Mouse (Mus musculus) gastrocnemius, postnatal 14 days (tissue): Measurements from ENCODE around the gene Abhd2. TPM values are rescaled to one million over a fixed set of nuclear protein-coding genes. Genes with fewer than 3 reads are reported as not detected.
A peak's percentile ranks its signal among the peaks of the same experiment; 100 is the strongest.
"Not testable (repeated sequence)": the region's sequence is repeated elsewhere in the genome, so short reads cannot be mapped to it uniquely, and the experiment has no call there.

ENCODE experiments used
- DNase-seq: peaks from one replicate; pipeline ENCODE4 v3.0.0; 2021; ENCODE audit warnings: mixed read lengths
- intact Hi-C: fragments of 180-260 bp; cut with DNase I; formaldehyde crosslinking; loops from one replicate; pipeline ENCODE4 v1.15.1; 2025; ENCODE audit warnings: low total_unique reads
- total RNA-seq, 2 experiments: library from RNA; stranded (reverse); gene quantifications; 2 replicates each; pipeline ENCODE4 v1.2.3; 2021

The Abhd2 gene
- total RNA-seq, 2 experiments from 2014 or later: 8.7 to 11.7 TPM

DNA sequence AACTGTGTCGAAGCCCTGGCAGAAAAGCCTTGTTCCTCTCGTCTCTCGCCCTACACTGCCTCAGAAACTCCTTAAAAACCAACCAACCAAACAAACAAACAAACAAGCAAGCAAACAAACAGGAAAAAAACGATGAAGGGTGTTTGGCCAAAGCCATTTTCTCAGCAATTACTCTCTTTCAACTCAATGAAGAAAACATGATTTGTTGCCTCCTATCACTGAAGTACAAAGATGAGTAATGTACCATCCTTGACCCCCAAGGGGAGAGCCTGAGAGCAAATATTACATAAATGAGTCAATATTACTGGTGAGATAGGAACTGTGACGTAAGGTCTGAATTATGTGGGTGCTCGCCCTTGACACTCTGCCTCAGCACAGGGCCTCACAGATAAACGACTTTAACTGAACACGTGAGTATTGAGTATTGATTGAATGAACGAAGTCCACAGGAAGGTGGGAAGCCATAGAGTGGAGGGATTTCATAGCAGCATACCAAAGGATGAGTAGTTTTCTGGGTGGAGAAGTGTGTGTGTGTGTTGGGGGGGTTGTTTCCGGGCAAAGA lies 13.9 kb upstream of the Abhd2 start:
- DNase-seq: no peak
- intact Hi-C loops: no loop called here

- no peak for DNase-seq
- intact Hi-C loops: no loop called here
Measured at GRCm38 (mm10) chr7:79262478-79262877, 10.5 kb upstream of the Abhd2 start.

DNA sequence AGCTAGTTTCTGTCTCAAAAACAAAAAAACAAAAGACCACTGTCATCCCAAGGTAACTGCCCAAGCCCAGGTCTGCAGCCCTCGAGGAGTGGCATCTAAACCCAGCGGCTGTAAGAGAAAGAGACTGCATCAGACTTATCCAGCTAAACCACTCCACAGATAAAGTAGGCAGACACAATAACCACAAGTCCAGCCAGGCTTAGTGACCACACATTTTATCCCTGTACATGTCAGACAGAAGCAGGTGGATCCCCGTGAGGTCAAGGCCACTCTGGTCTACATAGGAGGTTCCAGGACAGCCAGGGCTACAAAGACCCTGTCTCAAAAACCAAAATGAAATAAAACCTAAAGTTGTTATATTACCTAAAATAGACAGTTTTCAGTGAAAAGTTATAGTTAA lies 9.2 kb upstream of the Abhd2 start:
- intact Hi-C loops: no loop called here
- no peak for DNase-seq

- intact Hi-C loops: no loop called here
- no peak for DNase-seq
Measured at GRCm38 (mm10) chr7:79266228-79266627, 6.8 kb upstream of the Abhd2 start.

DNA sequence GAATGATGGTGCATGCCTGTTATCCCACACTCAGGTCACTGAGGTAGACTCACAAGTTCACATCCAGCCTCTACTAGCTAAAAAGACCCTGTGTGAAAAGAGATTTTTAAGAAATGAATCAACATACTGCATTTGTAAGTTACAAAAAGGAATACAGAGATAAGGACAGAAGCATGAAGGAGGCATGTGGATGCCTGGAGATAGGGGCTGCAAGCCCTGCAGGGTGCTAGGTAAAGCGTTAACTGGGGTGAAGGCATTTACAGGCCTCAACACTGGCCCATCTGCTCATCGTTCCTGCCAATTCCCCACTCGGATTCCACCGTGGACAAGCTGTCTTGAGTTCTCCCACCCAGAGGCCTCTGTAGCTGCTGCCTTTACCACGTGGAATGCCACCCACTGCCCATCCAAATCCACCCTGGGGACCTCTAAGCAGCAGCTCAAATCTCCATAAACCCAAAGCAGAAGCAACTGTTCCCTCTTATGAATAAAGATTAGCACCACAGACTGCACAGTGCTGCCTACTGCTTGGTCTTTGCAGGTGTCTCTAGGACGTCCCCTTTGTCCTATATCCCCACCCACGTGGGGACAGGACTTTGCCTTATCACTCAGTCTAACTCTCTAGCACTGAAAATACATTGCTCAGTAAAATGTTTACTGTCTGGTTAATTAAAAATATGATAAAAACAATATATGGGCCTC lies 5.2 kb upstream of the Abhd2 start:
- no peak for DNase-seq
- intact Hi-C loops: no loop called here

GRCm38 (mm10) chr7:79268897-79269296 lies 4.1 kb upstream of the Abhd2 start:
- no peak for DNase-seq
- intact Hi-C loops: no loop called here

DNA sequence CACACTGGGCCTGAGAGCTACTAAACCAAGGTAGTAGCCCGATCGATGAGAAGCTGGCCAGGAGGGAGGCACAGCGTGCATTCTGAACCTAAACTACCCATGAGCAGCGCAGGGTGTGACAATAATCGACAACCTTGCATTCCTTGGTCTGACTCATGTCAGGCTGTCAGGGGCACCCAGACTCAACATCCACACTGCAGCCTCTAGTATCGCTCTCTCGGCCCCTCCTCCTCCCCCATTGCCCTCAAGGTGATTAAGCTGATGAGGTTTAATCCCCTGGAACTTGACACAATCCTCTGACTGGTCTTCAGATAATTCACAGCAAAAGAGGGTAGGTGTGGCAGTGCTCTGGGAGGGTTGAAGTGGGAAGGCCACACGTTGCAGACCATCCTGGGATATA lies 3.6 kb upstream of the Abhd2 start:
- intact Hi-C loops: no loop called here
- no peak for DNase-seq

- DNase-seq: peak; percentile 23
- intact Hi-C loops: no loop called here
Measured at GRCm38 (mm10) chr7:79269866-79270265, 3.1 kb upstream of the Abhd2 start.

DNA sequence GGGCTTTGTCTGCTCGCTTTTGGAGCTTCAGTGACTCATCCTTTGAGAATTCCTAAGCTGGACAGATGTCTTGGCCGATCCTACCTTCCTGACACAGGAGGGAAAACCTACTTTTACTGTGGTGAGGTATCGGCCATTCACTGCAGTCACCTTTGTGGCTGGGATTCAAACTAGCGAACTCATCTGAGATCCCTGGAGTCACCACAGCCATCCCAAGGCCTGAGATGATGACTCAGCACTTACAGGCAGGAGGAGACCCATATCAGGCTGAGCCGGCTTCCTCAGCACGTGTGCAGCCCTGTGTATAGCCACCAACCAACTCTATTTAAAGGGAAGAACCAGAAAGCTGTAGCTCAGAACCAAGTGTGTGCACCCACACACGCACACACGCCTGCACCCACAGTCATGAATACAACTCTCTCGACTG lies 2.0 kb upstream of the Abhd2 start:
- no peak for DNase-seq
- intact Hi-C loops: no loop called here

- intact Hi-C loops: no loop called here
- DNase-seq: no peak
Measured at GRCm38 (mm10) chr7:79271861-79272788, 874 bp upstream of the Abhd2 start.

DNA sequence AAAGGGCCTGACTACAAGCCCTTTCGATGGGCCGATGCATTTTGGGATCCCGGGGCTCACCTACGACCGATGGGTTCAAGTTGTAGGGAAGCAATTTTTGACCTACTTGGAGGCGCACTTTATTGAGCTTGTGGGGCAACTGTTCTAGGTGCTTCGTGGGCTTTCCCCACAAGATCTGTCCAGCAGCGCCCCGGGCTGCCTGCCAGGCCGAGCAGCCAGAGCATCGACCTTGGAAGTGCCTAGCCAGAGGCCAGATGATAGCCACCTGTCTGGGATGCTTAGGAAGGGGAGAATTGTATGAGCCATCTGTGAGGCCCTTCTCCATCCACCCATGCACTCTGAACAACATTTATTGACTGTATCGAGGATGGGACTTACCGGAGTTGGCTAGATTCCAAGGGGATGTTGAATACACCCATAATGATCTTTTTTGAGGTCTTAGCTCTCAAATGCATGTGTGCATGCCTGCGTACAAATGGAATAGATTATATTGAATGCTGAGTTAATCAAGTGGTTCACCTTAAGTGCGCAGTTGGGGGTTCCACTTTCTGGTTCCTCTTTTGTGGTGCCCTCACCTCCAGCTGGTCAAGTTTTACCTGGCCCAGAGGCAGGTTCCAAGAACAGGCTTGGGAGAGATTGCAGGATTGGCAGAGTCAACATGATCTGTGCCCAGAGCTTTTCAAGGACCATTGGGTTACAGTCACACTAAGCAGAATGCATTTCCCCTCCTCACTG lies 906 bp downstream of the Abhd2 start:
- peak; percentile 27 for DNase-seq
- intact Hi-C loops: no loop called here

GRCm38 (mm10) chr7:79274473-79275010 lies 1.5 kb downstream of the Abhd2 start:
- intact Hi-C loops: no loop called here
- no peak for DNase-seq

DNA sequence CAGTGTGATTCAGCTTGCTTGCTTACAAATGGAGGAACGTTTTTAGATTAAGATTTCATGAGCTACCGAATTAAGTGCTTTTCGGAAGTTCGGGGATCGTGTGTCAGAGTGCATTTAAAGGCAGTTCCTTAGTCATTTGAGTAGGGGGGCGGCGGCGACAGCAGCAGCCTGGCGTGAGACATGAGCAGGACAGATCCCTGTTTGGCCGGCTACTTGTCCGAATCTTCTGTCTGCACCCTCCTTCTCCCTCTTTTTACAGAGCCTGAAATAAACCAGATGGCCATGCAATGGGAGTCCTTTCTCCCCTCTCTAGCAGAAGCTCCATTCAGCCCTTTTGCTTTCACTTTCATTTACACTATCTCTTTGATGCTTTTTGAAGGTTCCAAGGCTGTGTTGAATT lies 2.3 kb downstream of the Abhd2 start:
- DNase-seq: no peak
- intact Hi-C loops: no loop called here

DNA sequence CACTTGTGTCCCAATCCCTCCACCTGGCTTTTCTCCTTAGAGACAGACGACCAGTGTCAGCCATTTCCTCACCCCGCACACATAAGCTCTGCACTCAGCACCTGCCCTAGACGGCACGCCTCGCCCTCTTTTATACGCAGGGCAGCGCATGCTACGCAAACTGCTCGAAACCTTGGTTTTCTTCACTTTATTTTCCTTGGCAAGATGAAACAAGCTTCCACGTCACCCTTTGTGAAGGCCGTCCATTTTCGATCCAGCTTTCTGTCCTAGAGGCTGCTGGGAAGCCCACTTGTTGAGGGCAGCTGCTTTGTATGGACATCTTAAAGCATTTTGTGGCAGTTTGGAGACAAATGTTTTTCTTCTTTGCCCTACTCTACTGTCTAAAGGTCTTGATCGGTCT lies 5.4 kb downstream of the Abhd2 start:
- DNase-seq: no peak
- intact Hi-C loops: no loop called here

- intact Hi-C loops: no loop called here
- no peak for DNase-seq
Measured at GRCm38 (mm10) chr7:79279376-79280029, 6.5 kb downstream of the Abhd2 start.

- intact Hi-C loops: no loop called here
- no peak for DNase-seq
Measured at GRCm38 (mm10) chr7:79282883-79283670, 10.1 kb downstream of the Abhd2 start.

DNA sequence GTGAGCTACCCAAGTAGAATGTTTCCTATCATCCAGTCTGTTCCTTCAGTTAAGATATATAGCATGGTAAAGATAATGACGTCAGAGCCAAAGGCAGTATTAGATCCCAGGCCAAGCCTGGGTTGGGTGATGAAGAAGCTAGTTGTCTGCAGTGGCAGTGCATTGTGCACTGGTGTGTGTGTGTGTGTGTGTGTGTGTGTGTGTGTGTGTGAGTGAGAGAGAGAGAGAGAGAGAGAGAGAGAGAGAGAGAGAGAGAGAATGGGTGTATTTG lies 10.6 kb downstream of the Abhd2 start:
- DNase-seq, intact Hi-C loops: not testable (repeated sequence)

- intact Hi-C loops: no loop called here
- DNase-seq: no peak
Measured at GRCm38 (mm10) chr7:79284160-79284888, 11.3 kb downstream of the Abhd2 start.
